Mouse (Mus musculus) embryonic facial prominence, embryonic 14.5 days (tissue): ENCODE results near the gene Gng2. TPM values are rescaled to one million over a fixed set of nuclear protein-coding genes. Genes with fewer than 3 reads are reported as not detected.

ENCODE experiments used
- ATAC-seq: fragments of 200-750 bp; cut with Nextera tagmentation; 2 replicates; pipeline ENCODE4 v1.8.0; 2017; ENCODE audit warnings: low read depth, moderate number of reproducible peaks, moderate TSS enrichment
- DNase-seq: peaks from one replicate; pipeline ENCODE4 v3.0.0-alpha.2; 2015; ENCODE audit warnings: low spot score
- H3K27ac ChIP-seq: fragments of 300-500 bp; sonication (generic); replicated peaks from 2 replicates; pipeline ENCODE4 v1.5.1; 2014; ENCODE audit warnings: low read depth, mild to moderate bottlenecking, low read length, moderate library complexity
- H3K27me3 ChIP-seq: fragments of 300-500 bp; sonication (generic); replicated peaks from 2 replicates; pipeline ENCODE4 v1.6.1; 2014; ENCODE audit warnings: low read length; ENCODE audit not compliant: control insufficient read depth, insufficient read depth
- H3K36me3 ChIP-seq: fragments of 300-500 bp; sonication (generic); 2 replicates; pipeline ENCODE4 v1.6.1; 2014; ENCODE audit warnings: low read length, mixed read lengths; ENCODE audit not compliant: control insufficient read depth, insufficient read depth
- H3K4me1 ChIP-seq: fragments of 300-500 bp; sonication (generic); 2 replicates; pipeline ENCODE4 v1.6.1; 2014; ENCODE audit warnings: antibody characterized with exemption, low read length; ENCODE audit not compliant: control insufficient read depth, insufficient read depth
- H3K4me2 ChIP-seq: fragments of 300-500 bp; sonication (generic); 2 replicates; pipeline ENCODE4 v1.6.1; 2014; ENCODE audit warnings: low read depth, mild to moderate bottlenecking, low read length, moderate library complexity, mixed read lengths
- H3K4me3 ChIP-seq: fragments of 300-500 bp; sonication (generic); 2 replicates; pipeline ENCODE4 v1.5.1; 2014; ENCODE audit warnings: low read depth, mild to moderate bottlenecking, low read length
- H3K9ac ChIP-seq: fragments of 300-500 bp; sonication (generic); 2 replicates; pipeline ENCODE4 v1.6.1; 2014; ENCODE audit warnings: low read depth, mild to moderate bottlenecking, low read length, moderate library complexity, mixed read lengths
- H3K9me3 ChIP-seq: fragments of 300-500 bp; sonication (generic); 2 replicates; pipeline ENCODE4 v1.6.1; 2016; ENCODE audit warnings: low read length; ENCODE audit not compliant: control insufficient read depth
- WGBS: fragments of 180-500 bp; shearing (Covaris S2); extraction: QIAGEN DNeasy Blood & Tissue Kit; methylation state at CpG from one replicate; pipeline ENCODE4 v1.1.7; 2014; 5-methylcytosine and 5-hydroxymethylcytosine counted together
- polyA plus RNA-seq: library from polyadenylated mRNA; unstranded; fragments of >200 nt; fragmentation: Nextera tagmentation; extraction: Ambion mirVana; gene quantifications from 2 replicates; pipeline ENCODE4 v1.2.1, GENCODE M21; 2014

Gng2 gene
- polyA plus RNA-seq, 1 experiment from 2014 or later, result 59.3 TPM

- Histone ChIP-seq H3K27ac (peak overlapping the region; percentile 30), H3K27me3 (no peaks in the 10 kb centered on the region), H3K36me3 (no peaks in the 10 kb centered on the region), H3K4me2 (no peak overlapping the region), H3K4me1 (peaks cover 32% of the 10 kb centered on the region), H3K9ac (no peak overlapping the region), H3K4me3 (no peak overlapping the region), H3K9me3 (no peaks in the 10 kb centered on the region)
- ATAC-seq (peak; percentile 39; the same call in 1 of the 2 replicates), DNase-seq (no peak)
- 60% methylated on average over 3 of the region's 3 CpGs for WGBS
Measured at GRCm38 (mm10) chr14:19970845-19971244, 6.6 kb downstream of the Gng2 start.

DNA sequence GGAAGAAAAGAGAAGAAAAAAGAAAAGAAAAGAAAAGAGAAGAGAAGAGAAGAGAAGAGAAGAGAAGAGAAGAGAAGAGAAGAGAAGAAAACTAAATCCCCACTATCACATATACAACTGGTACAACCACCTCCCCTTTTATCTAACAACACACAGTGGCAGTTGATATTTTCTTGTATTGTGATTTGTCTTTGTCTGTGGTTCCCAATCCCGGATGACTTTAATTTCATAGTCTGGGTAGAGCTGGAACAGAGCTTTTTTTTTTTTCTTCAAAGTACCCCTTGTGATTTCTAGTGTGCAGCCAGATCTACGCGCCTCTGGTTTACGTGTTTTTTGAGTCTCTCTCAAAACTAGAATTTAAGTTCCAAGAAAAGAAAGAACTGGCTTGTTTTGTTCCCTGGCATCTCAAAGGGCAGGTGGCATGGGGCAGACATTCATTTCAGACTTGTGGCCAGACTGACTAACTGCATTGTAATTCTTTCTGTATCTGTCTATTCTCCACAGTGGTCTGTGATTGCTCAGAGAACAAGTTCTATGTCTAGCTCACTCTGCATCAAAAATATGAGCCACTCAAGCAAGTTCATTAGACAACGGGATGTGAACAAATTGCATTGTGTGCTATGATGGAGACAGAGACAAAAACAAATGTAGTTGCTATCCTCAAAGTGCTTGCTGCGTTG lies 7.2 kb downstream of the Gng2 start:
- H3K9ac ChIP-seq, result no peak overlapping the region
- H3K4me1 ChIP-seq, result peaks cover 31% of the 10 kb centered on the region
- no peak overlapping the region for H3K4me2 ChIP-seq
- H3K27me3 ChIP-seq, result no peaks in the 10 kb centered on the region
- DNase-seq, result no peak
- ATAC-seq, result no peak
- peak overlapping the region; percentile 30; the same call in 1 of the 2 replicates for H3K27ac ChIP-seq
- H3K4me3 ChIP-seq, result no peak overlapping the region
- 69% methylated on average over 6 of the region's 6 CpGs for WGBS
- H3K9me3 ChIP-seq, result peaks cover 2% of the 10 kb centered on the region; the same call in 1 of the 2 replicates
- H3K36me3 ChIP-seq, result no peaks in the 10 kb centered on the region

DNA sequence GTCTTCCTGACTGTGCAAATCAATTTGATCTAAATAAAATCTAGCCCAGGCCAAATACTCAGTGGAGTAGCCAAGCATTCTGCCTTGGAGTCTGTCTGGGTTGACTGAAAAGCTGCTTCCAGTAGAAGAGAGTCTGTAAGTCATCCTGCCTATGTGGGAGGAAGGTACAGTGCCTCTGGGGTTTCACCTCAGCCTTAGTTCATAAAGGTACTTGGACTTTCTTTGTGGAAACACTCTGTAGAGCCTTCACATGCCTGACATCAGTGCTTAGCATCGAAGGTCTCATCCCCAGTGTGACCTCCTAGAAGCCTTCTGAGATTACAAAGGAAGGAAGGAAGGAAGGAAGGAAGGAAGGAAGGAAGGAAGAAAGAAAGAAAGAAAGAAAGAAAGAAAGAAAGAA lies 7.9 kb downstream of the Gng2 start:
- no peak for DNase-seq
- Histone ChIP-seq H3K27ac (0 out of 2 replicates have a peak overlapping the region, but pooled peaks have one; percentile 21), H3K9me3 (peaks cover 3% of the 10 kb centered on the region; the same call in 1 of the 2 replicates), H3K27me3 (no peaks in the 10 kb centered on the region), H3K9ac (no peak overlapping the region), H3K4me1 (peaks cover 24% of the 10 kb centered on the region), H3K4me3 (no peak overlapping the region), H3K4me2 (no peak overlapping the region), H3K36me3 (no peaks in the 10 kb centered on the region)
- WGBS, result 85% methylated on average over 1 of the region's 1 CpGs
- ATAC-seq, result no peak

- DNase-seq (no peak), ATAC-seq (no peak)
- Histone ChIP-seq H3K4me1 (peaks cover 20% of the 10 kb centered on the region), H3K4me2 (no peak overlapping the region), H3K36me3 (no peaks in the 10 kb centered on the region), H3K27ac (peak overlapping the region; percentile 33; the same call in 1 of the 2 replicates), H3K4me3 (no peak overlapping the region), H3K27me3 (no peaks in the 10 kb centered on the region), H3K9me3 (peaks cover 3% of the 10 kb centered on the region; the same call in 1 of the 2 replicates), H3K9ac (no peak overlapping the region)
- 49% methylated on average over 5 of the region's 5 CpGs for WGBS
Measured at GRCm38 (mm10) chr14:19969011-19969521, 8.4 kb downstream of the Gng2 start.

- DNase-seq, result no peak
- no peak overlapping the region for H3K4me3 ChIP-seq
- no peak for ATAC-seq
- H3K27ac ChIP-seq, result peak overlapping the region; percentile 33; the same call in 1 of the 2 replicates
- no peak overlapping the region for H3K9ac ChIP-seq
- H3K9me3 ChIP-seq, result peaks cover 3% of the 10 kb centered on the region; the same call in 1 of the 2 replicates
- no peaks in the 10 kb centered on the region for H3K36me3 ChIP-seq
- no peak overlapping the region for H3K4me2 ChIP-seq
- 78% methylated on average over 7 of the region's 7 CpGs for WGBS
- H3K27me3 ChIP-seq, result no peaks in the 10 kb centered on the region
- H3K4me1 ChIP-seq, result peaks cover 20% of the 10 kb centered on the region
Measured at GRCm38 (mm10) chr14:19968321-19969010, 9.0 kb downstream of the Gng2 start.

- no peaks in the 10 kb centered on the region for H3K27me3 ChIP-seq
- no peak overlapping the region for H3K27ac ChIP-seq
- no peak overlapping the region for H3K4me2 ChIP-seq
- no peaks in the 10 kb centered on the region for H3K36me3 ChIP-seq
- peaks cover 3% of the 10 kb centered on the region; the same call in 1 of the 2 replicates for H3K9me3 ChIP-seq
- no peak overlapping the region for H3K9ac ChIP-seq
- WGBS, result 40% methylated on average over 8 of the region's 8 CpGs
- DNase-seq (no peak), ATAC-seq (0 out of 2 replicates have a peak, but pooled peaks have one; percentile 35)
- peaks cover 22% of the 10 kb centered on the region for H3K4me1 ChIP-seq
- no peak overlapping the region for H3K4me3 ChIP-seq
Measured at GRCm38 (mm10) chr14:19967482-19967881, 9.9 kb downstream of the Gng2 start.

DNA sequence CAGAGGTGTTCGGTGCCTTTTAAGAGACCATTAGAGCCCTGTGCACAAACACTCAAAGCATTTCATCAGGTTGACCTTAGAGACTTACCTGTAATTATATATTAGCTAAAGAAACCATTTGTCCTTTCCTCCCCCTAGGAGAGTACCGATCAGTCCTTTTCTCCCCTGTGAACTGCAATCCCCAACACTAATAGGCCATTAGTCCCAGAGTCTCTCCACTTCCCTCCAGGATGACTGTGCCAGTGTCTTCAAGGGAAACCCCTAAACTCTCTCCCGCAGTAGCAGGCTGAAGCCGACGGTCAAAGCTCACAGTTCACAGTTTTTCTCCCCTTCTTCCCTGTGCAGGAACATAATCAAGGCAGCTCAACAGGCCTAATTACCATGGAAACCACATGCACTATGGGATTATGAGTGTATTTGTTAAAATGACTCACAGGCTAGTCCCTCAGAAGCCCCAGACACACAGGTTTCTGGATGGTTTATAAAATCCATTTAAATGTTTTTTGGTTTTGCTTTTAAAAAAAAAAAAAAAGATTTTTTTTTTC lies 13.4 kb downstream of the Gng2 start:
- ATAC-seq, result peak; percentile 71
- 0 out of 2 replicates have a peak, but pooled peaks cover 17% of the 10 kb centered on the region for H3K4me1 ChIP-seq
- H3K4me3 ChIP-seq, result no peak overlapping the region
- no peak overlapping the region for H3K9ac ChIP-seq
- WGBS, result 38% methylated on average over 5 of the region's 5 CpGs
- peak; percentile 80 for DNase-seq
- H3K27me3 ChIP-seq, result no peaks in the 10 kb centered on the region
- H3K27ac ChIP-seq, result no peak overlapping the region
- peaks cover 3% of the 10 kb centered on the region; the same call in 1 of the 2 replicates for H3K9me3 ChIP-seq
- no peaks in the 10 kb centered on the region for H3K36me3 ChIP-seq
- no peak overlapping the region for H3K4me2 ChIP-seq
